Mouse (Mus musculus): ENCODE measurements around the gene Sox10. TPM values are rescaled to one million over a fixed set of nuclear protein-coding genes. Genes with fewer than 3 reads are reported as not detected.

The Sox10 gene
- total and polyA plus RNA-seq, 3 experiments = 0.11 TPM; not detected in 2

- Histone ChIP-seq H3K36me3 (replicated peaks) (peaks cover 88% of the 10 kb centered on the region), H3K27me3 (ENCODE audit: insufficient read depth, low read length) (peaks cover 2% of the 10 kb centered on the region; the same call in 1 of the 2 replicates), H3K9me3 (replicated peaks) (peaks cover 5% of the 10 kb centered on the region), H3K4me3 (ENCODE audit: low read depth, low read length) (no peak overlapping the region), H3K4me1 (ENCODE audit: insufficient read depth, low read depth, low read length) (0 out of 2 replicates have a peak, but pooled peaks cover 2% of the 10 kb centered on the region)
- TF ChIP-seq POLR2AphosphoS5 (IDR thresholded peaks at IDR 0.05; ENCODE audit: insufficient replicate concordance, low read depth, low read length) = no peak
- no peak for TF ChIP-seq GATA1 (IDR thresholded peaks at IDR 0.05; ENCODE audit: borderline replicate concordance, low read length)
- no peak for TF ChIP-seq TAL1 (conservative IDR thresholded peaks at IDR 0.05; ENCODE audit: low read depth, low read length)
- peak; percentile 76; the same call in 1 of the 2 replicates for TF ChIP-seq CTCF (IDR thresholded peaks at IDR 0.05; ENCODE audit: low read depth, low read length)
- DNase-seq (ENCODE audit: low spot score) = peak; percentile 54
- no peak for ATAC-seq (ENCODE audit: extremely low read depth, insufficient number of reproducible peaks, low FRiP score, poor library complexity, severe bottlenecking)
Measured at GRCm38 (mm10) chr15:79126217-79126932, 38.7 kb downstream of the Sox10 start.

- Histone ChIP-seq H3K4me1 (ENCODE audit: insufficient read depth, low read depth, low read length) (0 out of 2 replicates have a peak, but pooled peaks cover 2% of the 10 kb centered on the region), H3K4me3 (ENCODE audit: low read depth, low read length) (no peak overlapping the region), H3K27me3 (ENCODE audit: insufficient read depth, low read length) (no peaks in the 10 kb centered on the region), H3K9me3 (replicated peaks) (peaks cover 5% of the 10 kb centered on the region), H3K36me3 (replicated peaks) (peaks cover 88% of the 10 kb centered on the region)
- TF ChIP-seq POLR2AphosphoS5 (IDR thresholded peaks at IDR 0.05; ENCODE audit: insufficient replicate concordance, low read depth, low read length) = no peak
- TF ChIP-seq GATA1 (IDR thresholded peaks at IDR 0.05; ENCODE audit: borderline replicate concordance, low read length) = no peak
- no peak for TF ChIP-seq TAL1 (conservative IDR thresholded peaks at IDR 0.05; ENCODE audit: low read depth, low read length)
- TF ChIP-seq CTCF (IDR thresholded peaks at IDR 0.05; ENCODE audit: low read depth, low read length) = no peak
- TF ChIP-seq GATA2 (IDR thresholded peaks at IDR 0.05; ENCODE audit: borderline replicate concordance, low read depth, low read length) = no peak
- ATAC-seq (ENCODE audit: extremely low read depth, insufficient number of reproducible peaks, low FRiP score, poor library complexity, severe bottlenecking) (no peak), DNase-seq (ENCODE audit: low spot score) (no peak)
Measured at GRCm38 (mm10) chr15:79124331-79124875, 40.6 kb downstream of the Sox10 start.

GRCm38 (mm10) chr15:79123751-79124150, 41.3 kb downstream of the Sox10 start:
- no peak overlapping the region for H3K4me3 ChIP-seq (ENCODE audit: low read depth, low read length)
- DNase-seq (ENCODE audit: low spot score) (no peak), ATAC-seq (ENCODE audit: extremely low read depth, insufficient number of reproducible peaks, low FRiP score, poor library complexity, severe bottlenecking) (no peak)
- H3K27me3 ChIP-seq (ENCODE audit: insufficient read depth, low read length) = no peaks in the 10 kb centered on the region
- 0 out of 2 replicates have a peak, but pooled peaks cover 2% of the 10 kb centered on the region for H3K4me1 ChIP-seq (ENCODE audit: insufficient read depth, low read depth, low read length)
- H3K36me3 ChIP-seq (replicated peaks) = peaks cover 90% of the 10 kb centered on the region
- H3K9me3 ChIP-seq (replicated peaks) = peaks cover 5% of the 10 kb centered on the region
- TF ChIP-seq CTCF (IDR thresholded peaks at IDR 0.05; ENCODE audit: low read depth, low read length) (no peak), GATA1 (IDR thresholded peaks at IDR 0.05; ENCODE audit: borderline replicate concordance, low read length) (no peak)

- Histone ChIP-seq H3K36me3 (replicated peaks) (peaks cover 90% of the 10 kb centered on the region), H3K27me3 (ENCODE audit: insufficient read depth, low read length) (no peaks in the 10 kb centered on the region), H3K4me1 (ENCODE audit: insufficient read depth, low read depth, low read length) (0 out of 2 replicates have a peak, but pooled peaks cover 2% of the 10 kb centered on the region), H3K4me3 (ENCODE audit: low read depth, low read length) (no peak overlapping the region), H3K9me3 (replicated peaks) (no peaks in the 10 kb centered on the region)
- ATAC-seq (ENCODE audit: extremely low read depth, insufficient number of reproducible peaks, low FRiP score, poor library complexity, severe bottlenecking) (no peak), DNase-seq (ENCODE audit: low spot score) (no peak)
- TF ChIP-seq POLR2AphosphoS5 (IDR thresholded peaks at IDR 0.05; ENCODE audit: insufficient replicate concordance, low read depth, low read length) (no peak), GATA2 (IDR thresholded peaks at IDR 0.05; ENCODE audit: borderline replicate concordance, low read depth, low read length) (no peak), GATA1 (IDR thresholded peaks at IDR 0.05; ENCODE audit: borderline replicate concordance, low read length) (no peak), CTCF (IDR thresholded peaks at IDR 0.05; ENCODE audit: low read depth, low read length) (no peak), TAL1 (conservative IDR thresholded peaks at IDR 0.05; ENCODE audit: low read depth, low read length) (no peak)
Measured at GRCm38 (mm10) chr15:79122546-79122945, 42.5 kb downstream of the Sox10 start.

GRCm38 (mm10) chr15:79122119-79122518, 42.9 kb downstream of the Sox10 start:
- H3K4me3 ChIP-seq (ENCODE audit: low read depth, low read length) = no peak overlapping the region
- no peaks in the 10 kb centered on the region for H3K27me3 ChIP-seq (ENCODE audit: insufficient read depth, low read length)
- no peaks in the 10 kb centered on the region for H3K9me3 ChIP-seq (replicated peaks)
- ATAC-seq (ENCODE audit: extremely low read depth, insufficient number of reproducible peaks, low FRiP score, poor library complexity, severe bottlenecking) (no peak), DNase-seq (ENCODE audit: low spot score) (no peak)
- peaks cover 90% of the 10 kb centered on the region for H3K36me3 ChIP-seq (replicated peaks)
- no peaks in the 10 kb centered on the region for H3K4me1 ChIP-seq (ENCODE audit: insufficient read depth, low read depth, low read length)
- TF ChIP-seq TAL1 (conservative IDR thresholded peaks at IDR 0.05; ENCODE audit: low read depth, low read length) = no peak

- peaks cover 86% of the 10 kb centered on the region for H3K36me3 ChIP-seq (replicated peaks)
- H3K4me3 ChIP-seq (ENCODE audit: low read depth, low read length) = no peak overlapping the region
- no peak for ATAC-seq (ENCODE audit: extremely low read depth, insufficient number of reproducible peaks, low FRiP score, poor library complexity, severe bottlenecking)
- DNase-seq (ENCODE audit: low spot score) = no peak
- H3K4me1 ChIP-seq (ENCODE audit: insufficient read depth, low read depth, low read length) = no peaks in the 10 kb centered on the region
- H3K27me3 ChIP-seq (ENCODE audit: insufficient read depth, low read length) = no peaks in the 10 kb centered on the region
- TF ChIP-seq GATA1 (IDR thresholded peaks at IDR 0.05; ENCODE audit: borderline replicate concordance, low read length) (no peak), CTCF (IDR thresholded peaks at IDR 0.05; ENCODE audit: low read depth, low read length) (no peak), TAL1 (conservative IDR thresholded peaks at IDR 0.05; ENCODE audit: low read depth, low read length) (no peak), GATA2 (IDR thresholded peaks at IDR 0.05; ENCODE audit: borderline replicate concordance, low read depth, low read length) (no peak), POLR2AphosphoS5 (IDR thresholded peaks at IDR 0.05; ENCODE audit: insufficient replicate concordance, low read depth, low read length) (no peak)
- H3K9me3 ChIP-seq (replicated peaks) = no peaks in the 10 kb centered on the region
Measured at GRCm38 (mm10) chr15:79119491-79119890, 45.5 kb downstream of the Sox10 start.
